Mouse (Mus musculus) forelimb bud, embryonic 11.5 days (tissue): ENCODE results near the gene Rheb.
"Not testable (repeated sequence)": the region's sequence is repeated elsewhere in the genome, so short reads cannot be mapped to it uniquely, and the experiment has no call there.

ENCODE experiments used
- DNase-seq: peaks from one replicate; pipeline ENCODE4 v3.0.0-alpha.2; 2012; ENCODE audit warnings: low read depth, low spot score

The Rheb gene

GRCm38 (mm10) chr5:24797858-24798257 is 44.6 kb downstream of the Rheb start:
- DNase-seq, result peak; percentile 28

GRCm38 (mm10) chr5:24792961-24793360 is 49.5 kb downstream of the Rheb start:
- DNase-seq, result no peak

- no peak for DNase-seq
These were observed 59.5 kb downstream of the Rheb start for GRCm38 (mm10) chr5:24782957-24783356.

GRCm38 (mm10) chr5:24781048-24781447 is 61.4 kb downstream of the Rheb start:
- no peak for DNase-seq

- peak; percentile 54 for DNase-seq
These were observed 62.4 kb downstream of the Rheb start for GRCm38 (mm10) chr5:24779881-24780512.

GRCm38 (mm10) chr5:24779321-24779720 is 63.1 kb downstream of the Rheb start:
- no peak for DNase-seq

GRCm38 (mm10) chr5:24778843-24779140 is 63.6 kb downstream of the Rheb start:
- DNase-seq, result no peak

GRCm38 (mm10) chr5:24778082-24778842 is 64.2 kb downstream of the Rheb start:
- no peak for DNase-seq

GRCm38 (mm10) chr5:24776681-24777080 is 65.7 kb downstream of the Rheb start:
- no peak for DNase-seq

GRCm38 (mm10) chr5:24774549-24774948 is 67.9 kb downstream of the Rheb start:
- DNase-seq, result not testable (repeated sequence)

GRCm38 (mm10) chr5:24757816-24758215 is 84.6 kb downstream of the Rheb start, which contains the start of gene Crygn:
TSS of gene Crygn (minus strand) at chr5:24758008.
- no peak for DNase-seq

GRCm38 (mm10) chr5:24756931-24757330 is 85.5 kb downstream of the Rheb start:
- no peak for DNase-seq
